20 mouse cellular contexts compared by ENCODE assay signal in the genomic region with DNA sequence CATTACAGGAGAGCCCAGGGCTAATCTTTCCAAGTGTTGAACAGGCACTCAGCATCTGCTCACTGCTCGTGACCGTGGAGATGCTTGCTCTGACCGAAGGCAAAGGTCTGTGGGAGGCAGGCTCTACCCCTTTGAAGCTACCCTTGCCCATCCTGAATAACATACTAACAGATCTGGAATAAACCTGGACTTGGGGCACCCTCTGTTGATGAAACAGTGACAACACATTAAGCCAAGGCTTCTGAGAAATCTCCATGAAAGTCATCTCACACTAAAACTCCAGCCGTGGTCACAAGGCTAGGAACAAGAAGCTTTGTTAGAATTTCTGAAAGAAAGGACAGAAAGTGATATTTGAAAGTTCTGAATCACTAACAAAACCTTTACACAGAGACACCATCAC.
DNase-seq lines count a peak whose midpoint lies in the region; ATAC-seq and TF ChIP-seq lines count a peak whose summit lies in the region.
"Had no signal": no experiment of that assay in that cellular context is flagged by ENCODE, and none has a peak within 500 bp of the region (broad histone marks: within the 10 kb centered on the region; RNA-seq: fewer than 3 reads in every experiment).

No protein-coding gene starts in this region.

- WGBS in hindbrain, postnatal 0 days: 72% methylated on average over 4 of the region's 4 CpGs
- 83% methylated on average over 4 of the region's 4 CpGs for WGBS in hindbrain, embryonic 13.5 days
- WGBS in intestine, embryonic 16.5 days: 81% methylated on average over 4 of the region's 4 CpGs

- no peak overlapping the region for H3K27ac ChIP-seq in hindbrain, postnatal 0 days
- H3K27ac ChIP-seq in hindbrain, embryonic 13.5 days: no peak overlapping the region
- H3K27ac ChIP-seq in intestine, embryonic 16.5 days (ENCODE audit: low read length): no peak overlapping the region
- H3K27ac ChIP-seq: embryonic facial prominence, embryonic 15.5 days; forebrain, embryonic 12.5 days; hindbrain, embryonic 10.5 days; kidney, postnatal 0 days; midbrain, embryonic 15.5 days had no signal

- no peak overlapping the region for H3K4me3 ChIP-seq in hindbrain, postnatal 0 days (ENCODE audit: low read length)
- H3K4me3 ChIP-seq in hindbrain, embryonic 13.5 days: no peak overlapping the region
- no peak overlapping the region for H3K4me3 ChIP-seq in intestine, embryonic 16.5 days (ENCODE audit: low read length)
- H3K4me3 ChIP-seq: embryonic facial prominence, embryonic 15.5 days; forebrain, embryonic 12.5 days; heart, embryonic 12.5 days; hindbrain, embryonic 10.5 days; midbrain, embryonic 15.5 days had no signal

- no peak overlapping the region for H3K9ac ChIP-seq in hindbrain, postnatal 0 days (replicated peaks; ENCODE audit: low read length)
- H3K9ac ChIP-seq in hindbrain, embryonic 13.5 days: no peak overlapping the region
- no peak overlapping the region for H3K9ac ChIP-seq in intestine, embryonic 16.5 days (ENCODE audit: low read depth, low read length)
- H3K9ac ChIP-seq: embryonic facial prominence, embryonic 15.5 days; forebrain, embryonic 12.5 days; heart, embryonic 12.5 days; midbrain, embryonic 15.5 days had no signal

- H3K4me1 ChIP-seq in hindbrain, postnatal 0 days (ENCODE audit: insufficient read depth, low read length): no peaks in the 10 kb centered on the region
- no peaks in the 10 kb centered on the region for H3K4me1 ChIP-seq in hindbrain, embryonic 13.5 days (replicated peaks)
- no peaks in the 10 kb centered on the region for H3K4me1 ChIP-seq in intestine, embryonic 16.5 days (ENCODE audit: control insufficient read depth, insufficient read depth, low read length)
- H3K4me1 ChIP-seq: embryonic facial prominence, embryonic 15.5 days; forebrain, embryonic 12.5 days; heart, embryonic 12.5 days; hindbrain, embryonic 10.5 days; midbrain, embryonic 15.5 days had no signal

- TF ChIP-seq CTCF in hindbrain, postnatal 0 days (IDR thresholded peaks at IDR 0.05; ENCODE audit: low read depth): peak; percentile 39
- TF ChIP-seq CTCF in brain, embryonic 14.5 days (IDR thresholded peaks at IDR 0.05; ENCODE audit: borderline replicate concordance, extremely low read depth, insufficient read depth, insufficient read length): peak; percentile 5; the same call in 1 of the 2 replicates

- ATAC-seq in hindbrain, postnatal 0 days: 0 out of 2 replicates have a peak, but pooled peaks have one; percentile 21
- no peak for ATAC-seq in hindbrain, embryonic 13.5 days (ENCODE audit: low FRiP score)
- no peak for ATAC-seq in intestine, embryonic 16.5 days
- ATAC-seq: intestine, postnatal 0 days; midbrain, embryonic 15.5 days had no signal

- no peaks in the 10 kb centered on the region for H3K27me3 ChIP-seq in hindbrain, postnatal 0 days (ENCODE audit: insufficient read depth, low read length)
- H3K27me3 ChIP-seq in hindbrain, embryonic 13.5 days: no peaks in the 10 kb centered on the region
- H3K27me3 ChIP-seq in intestine, embryonic 16.5 days (replicated peaks; ENCODE audit: control insufficient read depth, insufficient read depth, low read length): no peaks in the 10 kb centered on the region
- H3K27me3 ChIP-seq: embryonic facial prominence, embryonic 15.5 days; forebrain, embryonic 12.5 days; heart, embryonic 12.5 days; midbrain, embryonic 15.5 days had no signal

- H3K9me3 ChIP-seq in hindbrain, postnatal 0 days (ENCODE audit: low read length): no peaks in the 10 kb centered on the region
- no peaks in the 10 kb centered on the region for H3K9me3 ChIP-seq in hindbrain, embryonic 13.5 days
- H3K9me3 ChIP-seq in intestine, embryonic 16.5 days (ENCODE audit: control insufficient read depth, low read length): no peaks in the 10 kb centered on the region
- H3K9me3 ChIP-seq: embryonic facial prominence, embryonic 15.5 days; forebrain, embryonic 12.5 days; heart, embryonic 12.5 days; hindbrain, embryonic 10.5 days; midbrain, embryonic 15.5 days had no signal

- H3K36me3 ChIP-seq in hindbrain, postnatal 0 days (ENCODE audit: insufficient read depth, low read length): no peaks in the 10 kb centered on the region
- no peaks in the 10 kb centered on the region for H3K36me3 ChIP-seq in hindbrain, embryonic 13.5 days
- H3K36me3 ChIP-seq in intestine, embryonic 16.5 days (ENCODE audit: control insufficient read depth, insufficient read depth, low read length): no peaks in the 10 kb centered on the region
- H3K36me3 ChIP-seq: embryonic facial prominence, embryonic 15.5 days; forebrain, embryonic 12.5 days; heart, embryonic 12.5 days; hindbrain, embryonic 10.5 days; midbrain, embryonic 15.5 days had no signal

- no peak overlapping the region for H3K4me2 ChIP-seq in hindbrain, postnatal 0 days (ENCODE audit: low read depth, low read length)
- H3K4me2 ChIP-seq in hindbrain, embryonic 13.5 days: no peak overlapping the region
- no peak overlapping the region for H3K4me2 ChIP-seq in intestine, embryonic 16.5 days (ENCODE audit: low read depth, low read length)
- H3K4me2 ChIP-seq: embryonic facial prominence, embryonic 15.5 days; forebrain, embryonic 12.5 days; heart, embryonic 12.5 days; midbrain, embryonic 15.5 days had no signal

- peak; percentile 24 to 25 for DNase-seq in cerebellum, postnatal 10 days
- no peak for DNase-seq in cerebellum, adult 11 months
- DNase-seq in hindbrain, postnatal 0 days (ENCODE audit: low spot score): peak; percentile 18
- DNase-seq in brain, embryonic 14.5 days (ENCODE audit: low read depth): peak; percentile 13
- DNase-seq in layer of hippocampus, adult 9-11 months: peak; percentile 15
- no peak for DNase-seq in adrenal gland, adult 8-10 months
- DNase-seq: gastrocnemius, postnatal 14 days; liver; lung, adult 2 months; right cerebral cortex, postnatal 4 days; thymus, adult 2 months had no signal

- no peak for TF ChIP-seq POLR2A in brain, embryonic 14.5 days (IDR thresholded peaks at IDR 0.05; ENCODE audit: borderline replicate concordance, extremely low read depth, insufficient read depth, insufficient read length, poor library complexity, severe bottlenecking)

Comparison
In these comparisons a context has a peak if more than half of its experiments do, and no peak if none do; other contexts are left out.
1. DNase-seq: peak in cerebellum, postnatal 10 days (2 of 2), hindbrain, postnatal 0 days (single experiment), brain, embryonic 14.5 days (single experiment) and layer of hippocampus, adult 9-11 months (single experiment); none in cerebellum, adult 11 months (single experiment) and adrenal gland, adult 8-10 months (single experiment).